Mouse (Mus musculus) spleen, adult 2 months (tissue): ENCODE data around the gene Tmem178.

Experiments used
- CTCF ChIP-seq: fragments of 200-500 bp; IDR thresholded peaks from 2 replicates; pipeline ENCODE4 v1.5.1; 2011; ENCODE audit warnings: mild to moderate bottlenecking, inconsistent platforms; ENCODE audit not compliant: insufficient read depth, insufficient read length, insufficient replicate concordance; ENCODE audit errors: extremely low read depth
- POLR2A ChIP-seq: fragments of 200-500 bp; IDR thresholded peaks from 2 replicates; pipeline ENCODE4 v1.6.1; 2011; ENCODE audit warnings: low read depth, low read length, inconsistent platforms

- TF ChIP-seq CTCF (no peak), POLR2A (no peak)
Observed at GRCm38 (mm10) chr17:80955998-80956811, 11.8 kb downstream of the Tmem178 start.
